In the genomic region with DNA sequence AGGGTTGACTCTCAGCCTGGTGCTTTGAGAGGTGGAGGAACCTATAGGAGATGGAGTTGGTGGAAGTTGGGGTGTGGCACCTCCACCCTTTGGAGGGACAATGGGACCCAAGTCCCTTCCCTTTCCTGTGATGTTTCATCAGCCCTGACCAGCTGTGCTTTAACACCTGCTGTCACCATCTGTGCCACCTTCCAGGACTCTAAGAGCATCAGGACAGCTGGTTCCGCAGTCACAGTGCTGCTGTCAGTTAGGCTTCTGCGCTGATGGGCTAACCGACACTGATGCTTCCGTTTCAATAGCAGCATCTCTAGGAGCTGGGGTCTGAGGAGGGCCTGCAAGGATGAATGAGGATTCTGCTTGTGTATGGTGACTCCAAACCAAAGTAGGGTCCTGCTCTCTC, we compare ENCODE assay signal across 26 mouse cellular contexts.
"Had no signal": no experiment of that assay in that cellular context is flagged by ENCODE, and none has a peak within 500 bp of the region (broad histone marks: within the 10 kb centered on the region; RNA-seq: fewer than 3 reads in every experiment).

No protein-coding gene starts in this region.

- H3K36me3 ChIP-seq: forebrain, embryonic 15.5 days had no signal

- H3K9ac ChIP-seq: embryonic facial prominence, embryonic 12.5 days; embryonic facial prominence, embryonic 13.5 days; embryonic facial prominence, embryonic 15.5 days; forebrain, embryonic 12.5 days; forebrain, embryonic 13.5 days; forebrain, embryonic 15.5 days; forebrain, postnatal 0 days had no signal

- H3K9me3 ChIP-seq: embryonic facial prominence, embryonic 10.5 days; embryonic facial prominence, embryonic 12.5 days; embryonic facial prominence, embryonic 13.5 days; embryonic facial prominence, embryonic 15.5 days; forebrain, embryonic 10.5 days; forebrain, embryonic 12.5 days; forebrain, embryonic 13.5 days; forebrain, embryonic 15.5 days had no signal

- H3K4me3 ChIP-seq: embryonic facial prominence, embryonic 10.5 days; embryonic facial prominence, embryonic 12.5 days; embryonic facial prominence, embryonic 13.5 days; embryonic facial prominence, embryonic 15.5 days; erythroblast, embryonic 14.5 days; forebrain, embryonic 10.5 days; forebrain, embryonic 12.5 days; forebrain, embryonic 13.5 days; forebrain, embryonic 15.5 days; gastrocnemius, adult 2 months; heart, adult 2 months had no signal

- H3K27ac ChIP-seq: embryonic facial prominence, embryonic 10.5 days; embryonic facial prominence, embryonic 12.5 days; embryonic facial prominence, embryonic 13.5 days; embryonic facial prominence, embryonic 15.5 days; forebrain, embryonic 10.5 days; forebrain, embryonic 12.5 days; forebrain, embryonic 13.5 days; gastrocnemius, adult 2 months; heart, adult 2 months had no signal

- DNase-seq: cerebellum, adult 8-10 months; cerebellum, adult 9-11 months; cerebellum, postnatal 10 days; cerebellum, postnatal 25 days; cerebellum, postnatal 36 days; embryo, embryonic 11 days; forebrain, postnatal 0 days; gastrocnemius, adult 2 months; gastrocnemius, postnatal 10 days; gastrocnemius, postnatal 14 days; gastrocnemius, postnatal 25 days; gastrocnemius, postnatal 36 days; heart, adult 11 months; heart, adult 18-20 months; heart, adult 2 months had no signal

- H3K4me1 ChIP-seq: embryonic facial prominence, embryonic 10.5 days; embryonic facial prominence, embryonic 12.5 days; forebrain, embryonic 10.5 days; forebrain, embryonic 12.5 days; forebrain, embryonic 13.5 days; forebrain, embryonic 15.5 days had no signal

- H3K27me3 ChIP-seq: embryonic facial prominence, embryonic 12.5 days; embryonic facial prominence, embryonic 13.5 days; embryonic facial prominence, embryonic 15.5 days; forebrain, embryonic 12.5 days; forebrain, embryonic 13.5 days; forebrain, embryonic 15.5 days had no signal

- H3K4me2 ChIP-seq: embryonic facial prominence, embryonic 12.5 days; embryonic facial prominence, embryonic 13.5 days; embryonic facial prominence, embryonic 15.5 days; forebrain, embryonic 12.5 days; forebrain, embryonic 13.5 days; forebrain, embryonic 15.5 days had no signal

- ATAC-seq: forebrain, embryonic 13.5 days; forebrain, embryonic 14.5 days; forebrain, embryonic 15.5 days; forebrain, embryonic 16.5 days had no signal
